Mouse (Mus musculus) bone marrow macrophage, adult 2 months (primary cell): ENCODE results near the gene Slc37a3.

ENCODE experiments used
- CTCF ChIP-seq: IDR thresholded peaks from 2 replicates; pipeline ENCODE4 v1.5.1; 2012; ENCODE audit warnings: low read depth, mild to moderate bottlenecking, low read length, moderate library complexity
- POLR2A ChIP-seq: IDR thresholded peaks from 2 replicates; pipeline ENCODE4 v1.6.1; 2012; ENCODE audit warnings: mild to moderate bottlenecking, low read depth, low read length, borderline replicate concordance

DNA sequence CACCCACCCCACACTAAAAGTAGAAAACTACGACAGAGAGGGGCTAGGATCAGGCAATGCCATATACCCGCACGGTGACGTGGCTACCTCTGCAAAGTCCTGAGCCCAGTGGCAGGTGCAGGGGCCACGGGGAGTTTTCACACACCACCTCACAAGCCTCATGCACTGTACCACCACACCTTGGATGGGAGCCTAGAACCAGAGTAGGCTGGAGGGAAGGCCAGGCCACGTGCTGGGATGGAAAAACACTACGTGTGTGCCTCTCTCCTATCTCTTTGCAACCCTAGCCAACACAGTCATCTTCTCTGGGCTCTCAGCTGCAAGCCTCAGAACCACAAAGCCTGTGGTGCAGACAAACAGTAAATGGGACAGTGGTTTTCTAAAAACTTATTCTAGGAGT, 46.5 kb downstream of the Slc37a3 start:
- TF ChIP-seq CTCF (no peak), POLR2A (no peak)
